Mouse (Mus musculus) E14TG2a.4 (cell line): ENCODE measurements around the gene Hnrnpm.
A peak's percentile ranks its signal among the peaks of the same experiment; 100 is the strongest.

ENCODE experiments used
- H3K27me3 ChIP-seq: 2 replicates; pipeline ENCODE4 v1.6.1; 2014; ENCODE audit warnings: low read length, control low read depth; ENCODE audit not compliant: insufficient read depth
- H3K36me3 ChIP-seq: 2 replicates; pipeline ENCODE4 v1.6.1; 2014; ENCODE audit warnings: low read length, control low read depth; ENCODE audit not compliant: insufficient read depth
- H3K4me1 ChIP-seq: replicated peaks from 2 replicates; pipeline ENCODE4 v1.6.1; 2014; ENCODE audit warnings: low read depth, low read length, control low read depth
- H3K4me3 ChIP-seq: replicated peaks from 2 replicates; pipeline ENCODE4 v1.5.1; 2014; ENCODE audit warnings: mild to moderate bottlenecking, low read length
- H3K9me3 ChIP-seq: 2 replicates; pipeline ENCODE4 v1.6.1; 2014; ENCODE audit warnings: low read length, control low read depth
- CTCF ChIP-seq: conservative IDR thresholded peaks from 2 replicates; pipeline ENCODE4 v1.5.1; 2014; ENCODE audit warnings: low read length
- NANOG ChIP-seq: IDR thresholded peaks from 2 replicates; pipeline ENCODE4 v1.6.1; 2014; ENCODE audit warnings: borderline replicate concordance, low read length, mixed read lengths
- POU5F1 ChIP-seq: IDR thresholded peaks from 2 replicates; pipeline ENCODE4 v1.6.1; 2014; ENCODE audit warnings: low read length, borderline replicate concordance

Hnrnpm gene

GRCm38 (mm10) chr17:33717982-33718381 is 31.3 kb upstream of the Hnrnpm start:
- TF ChIP-seq NANOG (no peak), POU5F1 (no peak), CTCF (no peak)
- no peaks in the 10 kb centered on the region for H3K9me3 ChIP-seq
- peak overlapping the region; percentile 92 for H3K4me3 ChIP-seq
- peaks cover 11% of the 10 kb centered on the region for H3K36me3 ChIP-seq
- no peaks in the 10 kb centered on the region for H3K27me3 ChIP-seq
- peaks cover 20% of the 10 kb centered on the region for H3K4me1 ChIP-seq

DNA sequence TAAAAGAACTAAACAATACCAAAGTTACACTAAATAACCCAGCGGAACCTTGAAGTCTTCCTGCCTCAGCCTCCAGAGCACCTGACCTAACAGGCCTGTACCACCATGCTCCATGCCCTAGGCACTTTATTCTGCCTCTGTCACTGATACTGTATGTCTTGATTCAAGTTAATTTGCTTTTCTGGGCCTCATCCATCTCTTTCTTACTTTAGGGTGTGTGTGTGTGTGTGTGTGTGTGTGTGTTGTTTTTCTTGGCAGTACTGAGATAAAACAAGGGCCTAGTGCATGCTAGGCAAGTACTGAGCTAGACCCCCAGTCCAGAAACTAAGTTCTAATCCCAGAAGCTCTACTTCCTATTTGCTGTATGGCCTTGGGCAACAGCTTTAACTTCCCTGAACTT is 30.6 kb upstream of the Hnrnpm start:
- Histone ChIP-seq H3K36me3 (peaks cover 11% of the 10 kb centered on the region), H3K9me3 (no peaks in the 10 kb centered on the region), H3K4me3 (no peak overlapping the region), H3K4me1 (peaks cover 20% of the 10 kb centered on the region), H3K27me3 (no peaks in the 10 kb centered on the region)
- TF ChIP-seq CTCF (no peak), POU5F1 (no peak), NANOG (no peak)

DNA sequence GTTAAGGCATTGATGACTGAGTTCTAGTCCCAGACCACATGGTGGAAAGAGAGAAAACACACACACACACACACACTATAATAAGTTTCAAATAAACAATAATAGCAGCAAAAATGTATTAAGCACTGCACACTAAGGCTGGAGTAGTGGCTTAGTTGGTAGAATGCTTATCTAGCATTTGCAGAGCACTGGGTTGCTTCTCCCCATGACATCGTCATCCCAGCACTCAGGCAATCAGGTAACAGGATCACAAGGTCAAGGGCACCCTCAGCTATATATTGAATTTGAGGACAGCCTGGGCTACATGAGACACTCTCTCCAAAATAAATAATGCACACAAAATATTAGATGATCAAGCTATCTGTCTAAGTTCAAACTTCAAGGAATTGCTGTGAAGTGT is 28.1 kb upstream of the Hnrnpm start:
- no peak for TF ChIP-seq NANOG
- TF ChIP-seq POU5F1, result no peak
- no peak for TF ChIP-seq CTCF
- no peaks in the 10 kb centered on the region for H3K9me3 ChIP-seq
- peaks cover 11% of the 10 kb centered on the region for H3K36me3 ChIP-seq
- H3K4me1 ChIP-seq, result peaks cover 28% of the 10 kb centered on the region
- no peak overlapping the region for H3K4me3 ChIP-seq
- H3K27me3 ChIP-seq, result no peaks in the 10 kb centered on the region

DNA sequence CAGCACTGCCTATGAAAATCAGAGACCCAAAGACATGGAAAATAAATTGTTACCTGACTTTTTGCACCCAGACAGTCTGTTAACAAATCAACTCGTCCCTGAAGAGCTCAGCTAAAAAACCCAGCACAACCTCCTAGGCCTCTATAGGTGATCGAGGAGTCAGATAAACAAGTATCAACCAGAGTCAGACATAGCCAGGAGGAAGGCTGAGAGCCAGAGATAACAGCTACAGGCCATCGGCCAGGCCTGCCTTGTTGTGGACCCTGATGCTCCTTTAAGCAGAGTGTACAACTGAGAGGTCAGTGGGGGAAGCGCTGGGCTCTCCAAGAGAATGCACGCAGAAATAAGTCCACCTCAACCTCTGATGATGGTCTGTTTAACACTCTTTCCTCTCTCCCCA is 26.6 kb upstream of the Hnrnpm start:
- H3K27me3 ChIP-seq, result no peaks in the 10 kb centered on the region
- H3K4me3 ChIP-seq, result no peak overlapping the region
- peaks cover 25% of the 10 kb centered on the region for H3K36me3 ChIP-seq
- H3K4me1 ChIP-seq, result peaks cover 23% of the 10 kb centered on the region
- no peak for TF ChIP-seq NANOG
- no peaks in the 10 kb centered on the region for H3K9me3 ChIP-seq

GRCm38 (mm10) chr17:33709834-33710233 is 23.2 kb upstream of the Hnrnpm start:
- no peaks in the 10 kb centered on the region for H3K9me3 ChIP-seq
- peaks cover 11% of the 10 kb centered on the region for H3K4me1 ChIP-seq
- no peaks in the 10 kb centered on the region for H3K27me3 ChIP-seq
- TF ChIP-seq CTCF, result no peak
- TF ChIP-seq NANOG, result no peak
- no peak for TF ChIP-seq POU5F1
- no peak overlapping the region for H3K4me3 ChIP-seq
- peaks cover 48% of the 10 kb centered on the region for H3K36me3 ChIP-seq

- peaks cover 61% of the 10 kb centered on the region for H3K36me3 ChIP-seq
- H3K4me1 ChIP-seq, result peaks cover 4% of the 10 kb centered on the region; the same call in 1 of the 2 replicates
- no peaks in the 10 kb centered on the region for H3K9me3 ChIP-seq
- TF ChIP-seq NANOG, result no peak
- no peak for TF ChIP-seq POU5F1
- no peak for TF ChIP-seq CTCF
- no peak overlapping the region for H3K4me3 ChIP-seq
- no peaks in the 10 kb centered on the region for H3K27me3 ChIP-seq
Observed at GRCm38 (mm10) chr17:33703091-33703490, 16.4 kb upstream of the Hnrnpm start.

GRCm38 (mm10) chr17:33702178-33702577 is 15.5 kb upstream of the Hnrnpm start:
- Histone ChIP-seq H3K9me3 (no peaks in the 10 kb centered on the region), H3K36me3 (peaks cover 63% of the 10 kb centered on the region), H3K27me3 (no peaks in the 10 kb centered on the region), H3K4me1 (peaks cover 4% of the 10 kb centered on the region; the same call in 1 of the 2 replicates), H3K4me3 (no peak overlapping the region)
- TF ChIP-seq NANOG, result no peak
- no peak for TF ChIP-seq CTCF
- no peak for TF ChIP-seq POU5F1

DNA sequence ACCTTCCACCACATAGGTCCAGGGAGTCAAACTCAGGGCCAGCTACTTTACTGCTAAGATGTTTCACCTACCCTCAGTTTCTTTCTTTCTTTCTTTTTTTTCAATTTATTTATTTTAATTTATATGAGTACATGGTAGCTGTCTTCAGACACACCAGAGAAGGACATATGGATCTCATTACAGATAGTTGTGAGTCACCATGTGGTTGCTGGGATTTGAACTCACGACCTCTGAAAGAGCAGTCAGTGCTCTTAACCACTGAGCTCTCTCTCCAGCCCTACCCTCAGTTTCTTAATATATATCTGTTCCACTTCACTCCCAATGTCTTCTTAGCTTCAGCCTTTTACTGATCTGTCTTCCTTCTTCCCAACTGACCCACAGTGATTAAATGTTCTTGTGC is 8.8 kb upstream of the Hnrnpm start:
- no peak for TF ChIP-seq POU5F1
- no peak for TF ChIP-seq NANOG
- no peak for TF ChIP-seq CTCF
- Histone ChIP-seq H3K27me3 (no peaks in the 10 kb centered on the region), H3K36me3 (peaks cover 67% of the 10 kb centered on the region), H3K4me1 (no peaks in the 10 kb centered on the region), H3K9me3 (no peaks in the 10 kb centered on the region), H3K4me3 (no peak overlapping the region)

GRCm38 (mm10) chr17:33685249-33685653 is 1.4 kb downstream of the Hnrnpm start:
- TF ChIP-seq CTCF, result no peak
- H3K4me1 ChIP-seq, result peaks cover 42% of the 10 kb centered on the region
- H3K9me3 ChIP-seq, result no peaks in the 10 kb centered on the region
- H3K27me3 ChIP-seq, result no peaks in the 10 kb centered on the region
- H3K4me3 ChIP-seq, result peak overlapping the region; percentile 96
- H3K36me3 ChIP-seq, result peaks cover 43% of the 10 kb centered on the region

DNA sequence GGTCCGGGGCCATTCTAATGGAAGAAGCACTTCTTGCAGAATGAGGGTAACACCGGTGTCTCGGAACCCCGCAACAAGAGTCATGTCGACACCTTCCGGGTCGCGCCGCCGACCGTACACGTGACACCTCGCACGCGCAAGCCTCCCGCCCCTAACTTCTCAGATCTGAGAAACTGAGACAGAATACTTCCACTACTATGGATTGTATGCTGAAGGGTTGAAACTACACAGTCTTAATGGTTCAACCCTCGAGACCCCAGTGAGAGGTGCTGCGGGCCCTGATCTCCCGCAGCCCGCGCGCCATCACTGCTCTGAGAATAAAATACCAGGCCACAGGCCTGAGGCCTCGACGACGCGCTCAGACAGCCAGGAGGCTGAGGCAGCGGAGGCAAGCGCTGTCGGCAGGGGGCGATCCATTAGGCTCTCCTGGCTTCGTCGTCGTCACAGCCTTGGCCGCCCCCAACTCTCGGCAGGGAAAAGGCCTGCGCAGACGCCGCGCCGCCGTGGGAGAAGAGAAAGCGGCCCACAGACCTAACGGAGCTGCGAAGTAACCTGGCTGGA is 1.9 kb downstream of the Hnrnpm start:
- Histone ChIP-seq H3K27me3 (no peaks in the 10 kb centered on the region), H3K36me3 (peaks cover 45% of the 10 kb centered on the region), H3K9me3 (no peaks in the 10 kb centered on the region), H3K4me3 (peak overlapping the region; percentile 96), H3K4me1 (peaks cover 43% of the 10 kb centered on the region)
- no peak for TF ChIP-seq NANOG
